ENCODE assay signal across 8 mouse cellular contexts in the genomic region with DNA sequence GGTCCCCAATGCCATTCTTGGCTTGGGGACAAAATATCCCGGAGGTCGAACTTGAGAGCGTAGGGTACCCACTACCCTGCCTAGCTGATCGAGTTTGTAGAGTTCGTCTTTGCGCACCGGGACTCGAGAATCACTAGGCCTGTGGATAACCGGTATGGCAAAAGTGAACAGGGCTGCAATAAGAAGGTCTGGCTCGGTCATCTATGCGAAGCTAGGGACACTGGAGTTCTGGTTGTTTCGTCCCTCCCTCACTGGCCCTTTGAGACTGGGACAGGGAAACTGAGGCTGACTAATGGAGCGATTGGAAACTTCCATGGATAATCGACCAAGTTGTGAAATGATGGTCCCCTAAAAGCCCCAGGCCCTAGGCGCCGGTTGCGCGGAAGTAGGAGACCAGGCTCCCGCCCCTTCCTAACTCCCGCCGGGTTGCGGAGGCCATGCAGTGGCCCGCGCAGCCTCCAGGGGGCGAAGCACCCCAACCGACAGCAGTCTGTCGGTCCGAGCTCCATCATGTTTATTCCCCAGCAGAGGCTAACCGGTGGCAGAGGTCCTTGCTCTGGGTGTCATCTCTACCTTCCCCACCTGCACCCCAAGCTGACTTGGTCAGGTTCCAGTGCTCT. TPM values are rescaled to one million over a fixed set of nuclear protein-coding genes. Genes with fewer than 3 reads are reported as not detected.
DNase-seq lines count a peak whose midpoint lies in the region; ATAC-seq and TF ChIP-seq lines count a peak whose summit lies in the region.

No protein-coding gene starts in this region.

- peak overlapping the region; percentile 94 for H3K27ac ChIP-seq in heart, embryonic 15.5 days
- H3K27ac ChIP-seq in lung, embryonic 16.5 days (ENCODE audit: low read length): peak overlapping the region; percentile 92
- peak overlapping the region; percentile 34; the same call in 1 of the 2 replicates for H3K27ac ChIP-seq in olfactory bulb, adult 2 months (ENCODE audit: insufficient read depth, low read depth, low read length)

- WGBS in heart, embryonic 15.5 days: under 1% methylated on average over 29 of the region's 29 CpGs
- WGBS in lung, embryonic 16.5 days: under 1% methylated on average over 29 of the region's 29 CpGs
- WGBS in olfactory bulb, adult 2 months: 1% methylated on average over 29 of the region's 29 CpGs

- peak; percentile 68 for ATAC-seq in erythroid progenitor cell, adult 5-6 weeks (replicated peaks; ENCODE audit: low FRiP score, poor library complexity, severe bottlenecking)
- peak; percentile 29; the same call in 1 of the 2 replicates for ATAC-seq in heart, embryonic 15.5 days (replicated peaks; ENCODE audit: insufficient number of reproducible peaks, insufficient read depth, low FRiP score, low read depth)
- ATAC-seq in lung, embryonic 16.5 days (ENCODE audit: low read depth): peak; percentile 50

- peak overlapping the region; percentile 89 for H3K4me3 ChIP-seq in heart, embryonic 15.5 days
- peak overlapping the region; percentile 57 for H3K4me3 ChIP-seq in lung, embryonic 16.5 days (ENCODE audit: low read length)
- H3K4me3 ChIP-seq in olfactory bulb, adult 2 months (ENCODE audit: insufficient read depth, low read depth, low read length): peak overlapping the region; percentile 86

- peak overlapping the region; percentile 91 for H3K4me2 ChIP-seq in heart, embryonic 15.5 days
- H3K4me2 ChIP-seq in lung, embryonic 16.5 days (ENCODE audit: low read depth, low read length): peak overlapping the region; percentile 96

- peak; percentile 86 for TF ChIP-seq CTCF in olfactory bulb, adult 2 months (IDR thresholded peaks at IDR 0.05; ENCODE audit: insufficient read depth, low read depth, low read length)

- peak; percentile 90 for DNase-seq in ES-CJ7 (ENCODE audit: low read depth, low spot score)
- DNase-seq in c-Kit-negative CD71-positive TER-119-positive erythroid progenitor cells, embryonic 14.5 days (ENCODE audit: low read depth, low spot score): peak; percentile 78
- DNase-seq in kidney, postnatal 10 days: peak; percentile 92
- peak; percentile 85 to 89 for DNase-seq in thymus, postnatal 10 days (ENCODE audit: low spot score in 2 of 2)

- peak overlapping the region; percentile 80 for H3K9ac ChIP-seq in heart, embryonic 15.5 days
- H3K9ac ChIP-seq in lung, embryonic 16.5 days (ENCODE audit: low read length): peak overlapping the region; percentile 70

- H3K36me3 ChIP-seq in heart, embryonic 15.5 days: peaks cover 9% of the 10 kb centered on the region
- peaks cover 1% of the 10 kb centered on the region; the same call in 1 of the 2 replicates for H3K36me3 ChIP-seq in lung, embryonic 16.5 days (ENCODE audit: control insufficient read depth, insufficient read depth, low read length)

- H3K4me1 ChIP-seq in heart, embryonic 15.5 days (replicated peaks): peaks cover 48% of the 10 kb centered on the region
- peaks cover 30% of the 10 kb centered on the region for H3K4me1 ChIP-seq in lung, embryonic 16.5 days (replicated peaks; ENCODE audit: control insufficient read depth, insufficient read depth, low read length)
- H3K4me1 ChIP-seq in olfactory bulb, adult 2 months (ENCODE audit: control insufficient read depth, insufficient read depth, low read length): peaks cover 31% of the 10 kb centered on the region

- no peak for TF ChIP-seq POLR2A in olfactory bulb, adult 2 months (IDR thresholded peaks at IDR 0.05; ENCODE audit: insufficient read depth, low read depth, low read length)

- no peaks in the 10 kb centered on the region for H3K27me3 ChIP-seq in heart, embryonic 15.5 days
- no peaks in the 10 kb centered on the region for H3K27me3 ChIP-seq in lung, embryonic 16.5 days (ENCODE audit: control insufficient read depth, insufficient read depth, low read depth, low read length)

- no peaks in the 10 kb centered on the region for H3K9me3 ChIP-seq in heart, embryonic 15.5 days (replicated peaks)
- H3K9me3 ChIP-seq in lung, embryonic 16.5 days (ENCODE audit: control insufficient read depth, low read length): no peaks in the 10 kb centered on the region

RNA-seq across cellular contexts. Expression of a gene that starts 1.1 kb away (rescaled TPM):
- 8.4 and 9.4 TPM in 2 replicates for total RNA-seq in erythroid progenitor cell, adult 5-6 weeks (2015; ENCODE audit: low replicate concordance)
- total RNA-seq in erythroid progenitor cell, adult 5-6 weeks (2017; ENCODE audit: low replicate concordance): 9.9 and 14.1 TPM in 2 replicates
- polyA plus RNA-seq in heart, embryonic 15.5 days (2015; fragmentation: Nextera tagmentation; extraction: Ambion mirVana): 4.7 and 6.4 TPM in 2 replicates
- 8.2 and 8.3 TPM in 2 replicates for polyA plus RNA-seq in lung, embryonic 16.5 days (2015; fragmentation: Nextera tagmentation; extraction: Ambion mirVana)
- polyA plus RNA-seq in olfactory bulb, adult 2 months (2012; ENCODE audit: insufficient read depth, insufficient read length, low replicate concordance, missing spikeins): not detected in 2 replicates

RNA-seq across cellular contexts. Expression of a gene that starts 11.9 kb away (rescaled TPM):
- 44.7 and 49.0 TPM in 2 replicates for total RNA-seq in erythroid progenitor cell, adult 5-6 weeks (2015; ENCODE audit: low replicate concordance)
- 5.5 and 30.7 TPM in 2 replicates for total RNA-seq in erythroid progenitor cell, adult 5-6 weeks (2017; ENCODE audit: low replicate concordance)
- polyA plus RNA-seq in heart, embryonic 15.5 days (2015; fragmentation: Nextera tagmentation; extraction: Ambion mirVana): 84.2 and 110 TPM in 2 replicates
- 77.4 and 80.9 TPM in 2 replicates for polyA plus RNA-seq in lung, embryonic 16.5 days (2015; fragmentation: Nextera tagmentation; extraction: Ambion mirVana)
- polyA plus RNA-seq in olfactory bulb, adult 2 months (2012; ENCODE audit: insufficient read depth, insufficient read length, low replicate concordance, missing spikeins): not detected in 2 replicates

RNA-seq across cellular contexts. Expression of a gene that starts 16.9 kb away (rescaled TPM):
- 33.5 and 35.7 TPM in 2 replicates for total RNA-seq in erythroid progenitor cell, adult 5-6 weeks (2015; ENCODE audit: low replicate concordance)
- 16.3 and 25.7 TPM in 2 replicates for total RNA-seq in erythroid progenitor cell, adult 5-6 weeks (2017; ENCODE audit: low replicate concordance)
- 13.6 and 20.2 TPM in 2 replicates for polyA plus RNA-seq in heart, embryonic 15.5 days (2015; fragmentation: Nextera tagmentation; extraction: Ambion mirVana)
- polyA plus RNA-seq in lung, embryonic 16.5 days (2015; fragmentation: Nextera tagmentation; extraction: Ambion mirVana): 20.6 and 22.1 TPM in 2 replicates
- polyA plus RNA-seq in olfactory bulb, adult 2 months (2012; ENCODE audit: insufficient read depth, insufficient read length, low replicate concordance, missing spikeins): not detected in 2 replicates

RNA-seq across cellular contexts. Expression of a gene that starts 24.4 kb away (rescaled TPM):
- 8.8 and 10.5 TPM in 2 replicates for total RNA-seq in erythroid progenitor cell, adult 5-6 weeks (2015; ENCODE audit: low replicate concordance)
- total RNA-seq in erythroid progenitor cell, adult 5-6 weeks (2017; ENCODE audit: low replicate concordance): 2.3 and 6.9 TPM in 2 replicates
- polyA plus RNA-seq in heart, embryonic 15.5 days (2015; fragmentation: Nextera tagmentation; extraction: Ambion mirVana): 55.9 and 71.6 TPM in 2 replicates
- 78.8 and 81.8 TPM in 2 replicates for polyA plus RNA-seq in lung, embryonic 16.5 days (2015; fragmentation: Nextera tagmentation; extraction: Ambion mirVana)
- polyA plus RNA-seq in olfactory bulb, adult 2 months (2012; ENCODE audit: insufficient read depth, insufficient read length, low replicate concordance, missing spikeins): not detected in 2 replicates

RNA-seq across cellular contexts. Expression of a gene that starts 24.4 kb away (rescaled TPM):
- not detected in 2 replicates for total RNA-seq in erythroid progenitor cell, adult 5-6 weeks (2015; ENCODE audit: low replicate concordance)
- 1.4 TPM in 1 of 2 replicates, not detected in the other for total RNA-seq in erythroid progenitor cell, adult 5-6 weeks (2017; ENCODE audit: low replicate concordance)
- 3.0 and 3.9 TPM in 2 replicates for polyA plus RNA-seq in heart, embryonic 15.5 days (2015; fragmentation: Nextera tagmentation; extraction: Ambion mirVana)
- 7.1 and 8.3 TPM in 2 replicates for polyA plus RNA-seq in lung, embryonic 16.5 days (2015; fragmentation: Nextera tagmentation; extraction: Ambion mirVana)
- not detected in 2 replicates for polyA plus RNA-seq in olfactory bulb, adult 2 months (2012; ENCODE audit: insufficient read depth, insufficient read length, low replicate concordance, missing spikeins)

Comparison
In these comparisons a context has a peak if more than half of its experiments do, and no peak if none do; other contexts are left out.
1. Peak in every context shown above with its lines: DNase-seq, ATAC-seq, H3K4me3 ChIP-seq and H3K27ac ChIP-seq.
2. H3K27ac ChIP-seq: peak in every context shown above with its lines; median percentile 94 in heart, embryonic 15.5 days; 92 in lung, embryonic 16.5 days; 34 in olfactory bulb, adult 2 months.
3. RNA of a gene that starts 11.9 kb away (polyA plus RNA-seq): 84.2 to 110 TPM in heart, embryonic 15.5 days and 77.4 to 80.9 TPM in lung, embryonic 16.5 days; not detected in olfactory bulb, adult 2 months; every median in the first group is over 10 times any median in the second.